Mouse (Mus musculus): Measurements from ENCODE around the gene Sema4d.

The Sema4d gene

DNA sequence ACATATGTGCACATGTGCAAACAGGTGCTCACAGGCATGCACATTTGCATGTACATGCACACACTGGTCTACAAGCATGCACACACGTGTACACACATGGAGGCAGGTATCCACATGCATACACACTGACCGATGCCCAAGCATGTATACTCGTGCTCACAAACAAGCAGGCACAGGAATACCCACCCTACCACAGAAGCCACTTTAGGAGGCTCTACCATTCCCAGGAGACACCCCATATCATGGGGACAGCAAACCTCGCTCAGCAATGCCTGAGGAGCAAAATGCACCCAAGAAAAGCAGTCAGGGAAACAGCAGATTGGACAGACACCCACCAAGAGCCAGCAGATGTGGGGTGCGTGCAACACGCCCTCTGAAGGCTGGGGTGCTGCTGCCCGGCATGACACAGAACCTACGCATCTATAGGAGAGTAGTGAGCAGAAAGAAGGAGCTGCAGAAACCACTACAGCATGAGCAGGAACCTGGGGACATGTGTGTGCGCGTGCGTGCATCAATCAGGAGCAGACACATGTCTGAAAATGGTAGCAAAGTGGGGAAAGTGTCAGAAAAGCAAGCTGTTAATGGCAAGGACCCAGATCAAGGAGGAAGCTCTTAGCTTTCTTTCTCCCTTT is 15.1 kb downstream of the Sema4d start:
- no peaks in the 10 kb centered on the region for H3K9me3 ChIP-seq (ENCODE audit: low read length)
- H3K27me3 ChIP-seq (ENCODE audit: insufficient read depth, low read length), result no peaks in the 10 kb centered on the region
- H3K36me3 ChIP-seq (ENCODE audit: insufficient read depth, low read length), result peaks cover 12% of the 10 kb centered on the region
- no peak for TF ChIP-seq NANOG (IDR thresholded peaks at IDR 0.05; ENCODE audit: borderline replicate concordance, low read length)
- no peak for TF ChIP-seq POU5F1 (IDR thresholded peaks at IDR 0.05; ENCODE audit: borderline replicate concordance, low read length)
- TF ChIP-seq CTCF (conservative IDR thresholded peaks at IDR 0.05; ENCODE audit: low read length), result no peak
- H3K4me3 ChIP-seq (replicated peaks; ENCODE audit: low read length), result no peak overlapping the region
- peaks cover 66% of the 10 kb centered on the region for H3K4me1 ChIP-seq (replicated peaks; ENCODE audit: low read depth, low read length)

DNA sequence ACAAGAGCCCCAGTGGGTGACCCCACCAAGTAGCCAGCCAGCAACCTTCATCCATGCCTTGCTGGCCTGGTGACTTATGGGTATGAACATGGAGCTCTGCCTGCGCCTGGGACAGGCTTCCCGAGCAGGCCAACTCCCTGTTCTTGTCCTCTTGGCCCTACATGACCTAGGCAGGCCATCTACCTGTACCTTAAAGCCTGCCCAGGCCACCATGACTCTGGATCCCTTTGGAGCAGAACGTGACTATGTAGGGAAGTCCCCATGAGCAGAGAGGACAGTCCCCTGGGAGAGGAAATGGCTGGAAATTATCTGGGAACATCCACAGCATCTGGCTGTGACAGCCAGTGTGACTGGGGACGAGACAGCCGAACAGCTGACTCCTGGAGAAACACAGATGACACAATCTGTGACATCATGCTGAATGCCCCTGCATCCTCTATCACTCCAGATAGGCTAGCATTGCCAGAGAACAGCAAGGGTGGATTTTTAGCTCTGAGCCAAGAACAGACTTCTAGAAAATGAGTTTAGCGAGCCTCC is 15.7 kb downstream of the Sema4d start:
- H3K4me3 ChIP-seq (replicated peaks; ENCODE audit: low read length), result no peak overlapping the region
- no peaks in the 10 kb centered on the region for H3K27me3 ChIP-seq (ENCODE audit: insufficient read depth, low read length)
- peaks cover 12% of the 10 kb centered on the region for H3K36me3 ChIP-seq (ENCODE audit: insufficient read depth, low read length)

DNA sequence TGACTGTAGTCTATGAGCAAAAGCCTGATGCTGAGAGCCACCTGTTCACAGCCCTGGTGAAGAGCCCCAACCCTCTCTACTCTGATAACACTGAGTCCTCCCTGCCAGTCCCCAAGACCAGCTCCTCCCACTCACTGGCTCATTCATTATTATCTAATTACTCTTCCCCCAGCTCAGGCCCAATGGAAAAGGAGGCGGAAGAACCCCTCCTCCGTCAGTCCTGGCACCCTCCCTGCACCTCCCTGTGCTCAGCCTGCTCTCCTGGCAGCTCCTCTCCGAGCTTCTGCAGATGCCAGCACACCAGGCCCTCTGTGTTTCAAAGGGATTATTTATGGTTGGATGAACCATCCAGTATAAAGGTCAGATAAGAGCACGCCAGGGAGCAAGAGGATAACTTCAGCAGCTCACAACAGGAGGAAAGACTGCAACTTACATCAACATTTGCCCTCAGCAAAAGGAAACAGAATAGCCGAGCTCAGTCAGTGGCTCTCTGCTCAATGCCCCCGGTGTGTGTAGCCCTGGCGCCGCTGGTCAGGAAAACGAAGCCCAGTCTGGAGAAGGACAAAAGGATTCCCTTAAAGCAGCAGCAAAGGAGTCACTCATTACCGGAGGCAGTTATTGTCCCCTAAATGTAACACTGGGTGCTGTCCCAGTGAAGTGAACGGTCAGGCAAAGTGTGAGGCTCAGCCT is 16.4 kb downstream of the Sema4d start:
- no peak for TF ChIP-seq CTCF (conservative IDR thresholded peaks at IDR 0.05; ENCODE audit: low read length)
- TF ChIP-seq NANOG (IDR thresholded peaks at IDR 0.05; ENCODE audit: borderline replicate concordance, low read length), result no peak
- TF ChIP-seq POU5F1 (IDR thresholded peaks at IDR 0.05; ENCODE audit: borderline replicate concordance, low read length), result no peak
- no peaks in the 10 kb centered on the region for H3K9me3 ChIP-seq (ENCODE audit: low read length)
- H3K4me3 ChIP-seq (replicated peaks; ENCODE audit: low read length), result no peak overlapping the region
- peaks cover 12% of the 10 kb centered on the region for H3K36me3 ChIP-seq (ENCODE audit: insufficient read depth, low read length)
- H3K27me3 ChIP-seq (ENCODE audit: insufficient read depth, low read length), result no peaks in the 10 kb centered on the region
- peaks cover 63% of the 10 kb centered on the region for H3K4me1 ChIP-seq (replicated peaks; ENCODE audit: low read depth, low read length)

More for the DNA sequence above, 15.7 kb downstream of the Sema4d start:
- TF ChIP-seq POU5F1 (IDR thresholded peaks at IDR 0.05; ENCODE audit: borderline replicate concordance, low read length) (no peak), CTCF (conservative IDR thresholded peaks at IDR 0.05; ENCODE audit: low read length) (no peak), NANOG (IDR thresholded peaks at IDR 0.05; ENCODE audit: borderline replicate concordance, low read length) (no peak)
- H3K4me1 ChIP-seq (replicated peaks; ENCODE audit: low read depth, low read length), result peaks cover 66% of the 10 kb centered on the region
- H3K9me3 ChIP-seq (ENCODE audit: low read length), result no peaks in the 10 kb centered on the region

DNA sequence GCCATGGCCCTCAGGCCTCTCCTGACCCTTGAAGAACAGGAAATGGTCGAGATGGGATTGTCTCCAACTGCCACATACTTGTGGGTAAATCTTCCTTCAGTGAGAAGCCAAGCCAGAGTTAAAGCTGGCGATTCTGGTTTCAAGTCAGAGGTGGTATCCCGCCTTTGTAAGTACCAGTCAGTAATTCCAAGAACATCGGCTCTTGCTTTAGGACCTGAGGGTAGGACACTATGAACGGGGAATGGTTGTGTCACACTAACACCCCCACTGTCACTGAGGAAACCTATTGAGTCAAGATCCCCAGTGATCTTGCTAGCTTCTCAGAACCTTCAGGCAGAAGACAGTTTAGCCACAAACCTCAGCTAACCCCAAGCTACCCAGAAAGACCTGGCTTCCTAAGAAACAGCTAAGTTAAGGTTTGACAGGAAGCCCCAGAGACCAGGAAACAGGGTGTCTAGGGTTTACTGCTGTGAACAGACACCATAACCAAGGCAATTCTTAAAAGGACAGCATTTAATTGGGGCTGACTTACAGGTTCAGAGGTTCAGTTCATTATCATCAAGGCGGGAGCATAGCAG is 17.3 kb downstream of the Sema4d start:
- no peaks in the 10 kb centered on the region for H3K27me3 ChIP-seq (ENCODE audit: insufficient read depth, low read length)
- H3K4me3 ChIP-seq (replicated peaks; ENCODE audit: low read length), result no peak overlapping the region
- TF ChIP-seq POU5F1 (IDR thresholded peaks at IDR 0.05; ENCODE audit: borderline replicate concordance, low read length), result no peak
- no peak for TF ChIP-seq CTCF (conservative IDR thresholded peaks at IDR 0.05; ENCODE audit: low read length)
- TF ChIP-seq NANOG (IDR thresholded peaks at IDR 0.05; ENCODE audit: borderline replicate concordance, low read length), result no peak
- no peaks in the 10 kb centered on the region for H3K9me3 ChIP-seq (ENCODE audit: low read length)
- H3K4me1 ChIP-seq (replicated peaks; ENCODE audit: low read depth, low read length), result peaks cover 63% of the 10 kb centered on the region
- H3K36me3 ChIP-seq (ENCODE audit: insufficient read depth, low read length), result peaks cover 12% of the 10 kb centered on the region

DNA sequence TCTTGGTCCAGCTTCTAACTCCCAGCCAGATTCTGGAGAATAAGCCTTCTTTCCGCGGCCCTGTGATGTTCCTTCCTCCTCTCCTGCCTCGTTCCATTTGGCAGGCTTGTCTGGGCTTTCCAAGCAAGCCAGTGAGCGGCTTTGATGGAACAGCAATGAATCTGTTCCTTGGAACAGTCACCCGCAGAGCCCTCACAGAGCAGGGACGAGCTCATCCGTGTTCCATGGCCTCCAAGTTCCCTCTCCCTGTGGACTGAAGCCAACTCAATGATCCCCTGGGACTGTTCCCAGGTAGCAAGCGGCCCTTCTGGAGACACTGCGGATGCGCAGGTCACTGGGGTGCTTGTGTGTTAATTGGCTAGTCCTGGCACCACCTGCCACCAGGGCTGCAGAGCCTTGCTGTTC is 21.7 kb downstream of the Sema4d start:
- TF ChIP-seq POU5F1 (IDR thresholded peaks at IDR 0.05; ENCODE audit: borderline replicate concordance, low read length) (no peak), NANOG (IDR thresholded peaks at IDR 0.05; ENCODE audit: borderline replicate concordance, low read length) (no peak), CTCF (conservative IDR thresholded peaks at IDR 0.05; ENCODE audit: low read length) (no peak)
- no peaks in the 10 kb centered on the region for H3K9me3 ChIP-seq (ENCODE audit: low read length)
- no peaks in the 10 kb centered on the region for H3K27me3 ChIP-seq (ENCODE audit: insufficient read depth, low read length)
- H3K36me3 ChIP-seq (ENCODE audit: insufficient read depth, low read length), result peaks cover 9% of the 10 kb centered on the region
- peak overlapping the region; percentile 55 for H3K4me3 ChIP-seq (replicated peaks; ENCODE audit: low read length)
- peaks cover 53% of the 10 kb centered on the region for H3K4me1 ChIP-seq (replicated peaks; ENCODE audit: low read depth, low read length)

DNA sequence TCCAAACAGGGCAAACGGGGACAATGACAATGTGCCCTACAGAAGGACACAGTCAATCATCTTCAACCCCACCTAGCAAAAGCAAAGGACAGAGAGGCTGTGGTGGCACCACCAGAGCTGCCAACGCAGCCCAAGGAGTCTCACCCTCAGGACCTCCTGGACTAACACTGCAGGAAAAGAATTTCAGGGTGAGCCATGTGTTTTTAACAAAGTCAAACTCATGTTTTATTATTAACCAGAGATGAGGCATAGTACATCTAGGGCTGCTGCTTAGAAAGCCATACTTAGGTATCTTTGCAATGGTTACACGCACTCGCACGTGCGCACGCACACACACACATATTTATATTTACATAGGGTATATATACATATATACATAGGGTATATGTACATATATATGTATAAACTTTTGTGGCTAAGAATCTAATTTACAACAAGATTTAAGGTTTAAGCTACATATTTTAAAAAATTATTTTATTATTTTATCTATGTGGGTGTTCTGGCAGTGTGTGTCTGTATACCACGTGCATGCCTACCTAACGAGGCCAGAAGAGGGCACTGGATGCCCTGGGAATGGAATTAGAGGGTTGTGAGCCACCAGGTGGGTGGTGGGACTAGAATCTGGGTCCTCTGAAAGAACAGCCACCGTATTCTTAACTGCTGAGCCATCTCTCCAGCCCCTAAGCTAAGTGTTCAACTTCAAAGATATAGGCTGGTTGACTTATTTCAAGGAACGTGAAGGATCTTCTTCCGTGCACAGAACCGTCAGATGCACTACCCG is 22.7 kb downstream of the Sema4d start:
- Histone ChIP-seq H3K4me3 (replicated peaks; ENCODE audit: low read length) (no peak overlapping the region), H3K36me3 (ENCODE audit: insufficient read depth, low read length) (peaks cover 6% of the 10 kb centered on the region), H3K9me3 (ENCODE audit: low read length) (no peaks in the 10 kb centered on the region), H3K4me1 (replicated peaks; ENCODE audit: low read depth, low read length) (peaks cover 44% of the 10 kb centered on the region), H3K27me3 (ENCODE audit: insufficient read depth, low read length) (no peaks in the 10 kb centered on the region)
- TF ChIP-seq NANOG (IDR thresholded peaks at IDR 0.05; ENCODE audit: borderline replicate concordance, low read length) (no peak), CTCF (conservative IDR thresholded peaks at IDR 0.05; ENCODE audit: low read length) (no peak)

DNA sequence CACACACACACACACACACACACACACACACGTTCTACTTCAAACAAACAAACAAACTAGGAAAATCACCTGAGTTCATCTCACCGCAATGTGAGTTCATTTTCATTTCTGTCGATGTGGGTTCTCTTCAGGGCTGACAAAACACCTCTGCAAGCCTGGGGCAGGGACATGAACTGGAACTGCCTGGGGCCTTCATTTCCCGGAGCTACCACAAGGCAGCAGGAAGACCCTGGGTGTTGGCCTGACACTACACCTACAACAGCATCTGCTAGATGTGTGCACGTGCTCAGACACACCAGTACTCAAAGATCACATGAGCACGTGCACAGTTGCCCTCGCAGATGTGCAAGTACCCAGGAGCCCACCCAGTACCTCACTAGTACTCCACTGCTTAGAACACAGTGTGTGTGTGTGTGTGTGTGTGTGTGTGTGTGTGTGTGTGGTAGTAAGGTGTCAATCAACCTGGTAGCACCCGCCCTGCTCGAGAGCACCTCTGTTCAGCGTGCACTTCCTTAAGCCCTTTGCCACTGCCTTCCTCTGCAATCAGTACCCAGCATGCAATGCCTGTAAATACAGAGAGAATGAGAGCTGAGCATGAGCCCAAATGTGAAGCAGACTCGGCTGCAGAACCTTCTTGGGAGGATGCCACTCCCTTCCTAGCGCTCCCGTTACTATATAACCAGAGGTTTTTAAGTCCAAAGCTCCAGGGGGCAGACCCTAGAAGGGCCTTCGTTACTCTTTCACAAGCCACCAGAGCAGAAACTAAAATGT is 25.4 kb downstream of the Sema4d start:
- TF ChIP-seq NANOG (IDR thresholded peaks at IDR 0.05; ENCODE audit: borderline replicate concordance, low read length) (no peak), POU5F1 (IDR thresholded peaks at IDR 0.05; ENCODE audit: borderline replicate concordance, low read length) (no peak), CTCF (conservative IDR thresholded peaks at IDR 0.05; ENCODE audit: low read length) (no peak)
- H3K27me3 ChIP-seq (ENCODE audit: insufficient read depth, low read length), result no peaks in the 10 kb centered on the region
- H3K36me3 ChIP-seq (ENCODE audit: insufficient read depth, low read length), result no peaks in the 10 kb centered on the region
- no peaks in the 10 kb centered on the region for H3K9me3 ChIP-seq (ENCODE audit: low read length)
- H3K4me3 ChIP-seq (replicated peaks; ENCODE audit: low read length), result no peak overlapping the region
- H3K4me1 ChIP-seq (replicated peaks; ENCODE audit: low read depth, low read length), result peaks cover 43% of the 10 kb centered on the region

Measured in E14TG2a.4 (cell line).